Mouse (Mus musculus) gastrocnemius, adult 2 months (tissue): Measurements from ENCODE around the gene Fam19a3. TPM values are rescaled to one million over a fixed set of nuclear protein-coding genes. Genes with fewer than 3 reads are reported as not detected.
"Not testable (repeated sequence)": the region's sequence is repeated elsewhere in the genome, so short reads cannot be mapped to it uniquely, and the experiment has no call there.

Source experiments
- DNase-seq: peaks from one replicate; pipeline ENCODE4 v3.0.0; 2022
- H3K27ac ChIP-seq: fragments of 200-600 bp; 2 replicates; pipeline ENCODE4 v1.8.1; 2022; ENCODE audit warnings: mild to moderate bottlenecking
- H3K4me3 ChIP-seq: fragments of 200-600 bp; 2 replicates; pipeline ENCODE4 v1.8.1; 2022; ENCODE audit warnings: mild to moderate bottlenecking, moderate library complexity
- CTCF ChIP-seq: fragments of 200-600 bp; IDR thresholded peaks from 2 replicates; pipeline ENCODE4 v1.8.1; 2022; ENCODE audit warnings: antibody characterized with exemption, mild to moderate bottlenecking, moderate library complexity
- intact Hi-C: fragments of 180-260 bp; cut with DNase I; formaldehyde crosslinking; loops from one replicate; pipeline ENCODE4 v1.15.1; 2025
- long read RNA-seq, 2 experiments: library from polyadenylated mRNA; stranded (forward); transcript quantifications; one replicate each; pipeline ENCODE4 v2.0.0; 2021
- total RNA-seq, 2 experiments: library from RNA; stranded (reverse); gene quantifications; 2 replicates each; pipeline ENCODE4 v1.2.3; 2021

The Fam19a3 gene
- total RNA-seq = 1 to 10 TPM; 2.7 to 4.2 TPM
- long read RNA-seq, experiment 1, full-length matches to known transcripts = 1 of 4 reads
- long read RNA-seq, experiment 1, partial matches to known transcripts = 0 of 4 reads
- long read RNA-seq, experiment 1, other reads (novel, unspliced or antisense) = 3 of 4 reads
- long read RNA-seq, experiment 2 = 0 reads

GRCm38 (mm10) chr3:104781471-104781903 lies at the start of gene Fam19a3:
TSS of gene Fam19a3 (minus strand) at chr3:104781840.
- TF ChIP-seq CTCF = no peak
- peak; percentile 91 for DNase-seq
- intact Hi-C loops = loop anchor here (1.0 to 5.0 kb wide), 4 partner anchors 23 to 186 kb away; partner anchors contain the start of genes Capza1, Mov10 and St7l
- peak within 1 kb of the TSS; percentile 98 for H3K27ac ChIP-seq
- peak within 1 kb of the TSS; percentile 86 for H3K4me3 ChIP-seq

GRCm38 (mm10) chr3:104822413-104822812 lies 40.8 kb upstream of the Fam19a3 start:
- intact Hi-C loops = no loop called here
- no peak for DNase-seq
- Histone ChIP-seq H3K4me3 (no peak overlapping the region), H3K27ac (no peak overlapping the region)
- TF ChIP-seq CTCF = no peak

- no peak overlapping the region for H3K4me3 ChIP-seq
- H3K27ac ChIP-seq = no peak overlapping the region
- TF ChIP-seq CTCF = no peak
- no peak for DNase-seq
- intact Hi-C loops = no loop called here
Measured at GRCm38 (mm10) chr3:104820426-104820825, 38.8 kb upstream of the Fam19a3 start.

GRCm38 (mm10) chr3:104818749-104819134 lies 37.1 kb upstream of the Fam19a3 start:
- peak overlapping the region; percentile 83 for H3K27ac ChIP-seq
- H3K4me3 ChIP-seq = peak overlapping the region; percentile 96
- TF ChIP-seq CTCF = no peak
- intact Hi-C loops = loop anchor here (5.0 kb wide), 1 partner anchor 36 kb away; the partner anchor contains the start of genes Fam19a3 and Ppm1j
- DNase-seq = no peak

GRCm38 (mm10) chr3:104817991-104818748 lies 36.5 kb upstream of the Fam19a3 start, which contains the start of gene Mov10:
TSS of gene Mov10 (minus strand) at chr3:104818563.
- no peak for TF ChIP-seq CTCF
- DNase-seq = peak; percentile 76
- Histone ChIP-seq H3K4me3 (peak within 1 kb of the TSS; percentile 96), H3K27ac (peak within 1 kb of the TSS; percentile 83)
- intact Hi-C loops = loop anchor here (5.0 kb wide), 1 partner anchor 36 kb away; the partner anchor contains the start of genes Fam19a3 and Ppm1j

- Histone ChIP-seq H3K4me3 (peak overlapping the region; percentile 96), H3K27ac (peak overlapping the region; percentile 83)
- peak; percentile 68 for DNase-seq
- TF ChIP-seq CTCF = no peak
- intact Hi-C loops = loop anchor here (5.0 kb wide), 1 partner anchor 35 kb away; the partner anchor contains the start of genes Fam19a3 and Ppm1j
Measured at GRCm38 (mm10) chr3:104817481-104817990, 35.9 kb upstream of the Fam19a3 start.

GRCm38 (mm10) chr3:104816130-104816529 lies 34.5 kb upstream of the Fam19a3 start:
- H3K4me3 ChIP-seq = no peak overlapping the region
- intact Hi-C loops = loop anchor here (5.0 kb wide), 1 partner anchor 34 kb away; the partner anchor contains the start of genes Fam19a3 and Ppm1j
- no peak for TF ChIP-seq CTCF
- H3K27ac ChIP-seq = no peak overlapping the region
- no peak for DNase-seq

- DNase-seq = no peak
- intact Hi-C loops = loop anchor here (5.0 kb wide), 1 partner anchor 33 kb away; the partner anchor contains the start of genes Fam19a3 and Ppm1j
- Histone ChIP-seq H3K4me3 (no peak overlapping the region), H3K27ac (no peak overlapping the region)
- TF ChIP-seq CTCF = no peak
Measured at GRCm38 (mm10) chr3:104815346-104815745, 33.7 kb upstream of the Fam19a3 start.

- Histone ChIP-seq H3K4me3 (no peak overlapping the region), H3K27ac (no peak overlapping the region)
- DNase-seq = no peak
- no peak for TF ChIP-seq CTCF
- intact Hi-C loops = loop anchor here (5.0 kb wide), 1 partner anchor 32 kb away; the partner anchor contains the start of genes Fam19a3 and Ppm1j
Measured at GRCm38 (mm10) chr3:104814746-104815145, 33.1 kb upstream of the Fam19a3 start.

GRCm38 (mm10) chr3:104813227-104813626 lies 31.6 kb upstream of the Fam19a3 start:
- DNase-seq, H3K27ac ChIP-seq, intact Hi-C loops, H3K4me3 ChIP-seq: not testable (repeated sequence)

GRCm38 (mm10) chr3:104812254-104812653 lies 30.6 kb upstream of the Fam19a3 start:
- no peak for TF ChIP-seq CTCF
- intact Hi-C loops = no loop called here
- no peak for DNase-seq
- no peak overlapping the region for H3K4me3 ChIP-seq
- H3K27ac ChIP-seq = no peak overlapping the region

GRCm38 (mm10) chr3:104811752-104812151 lies 30.1 kb upstream of the Fam19a3 start:
- intact Hi-C loops = no loop called here
- TF ChIP-seq CTCF = no peak

GRCm38 (mm10) chr3:104805539-104805938 lies 23.9 kb upstream of the Fam19a3 start:
- TF ChIP-seq CTCF = no peak
- intact Hi-C loops = no loop called here
- Histone ChIP-seq H3K27ac (no peak overlapping the region), H3K4me3 (no peak overlapping the region)
- no peak for DNase-seq

More at GRCm38 (mm10) chr3:104811752-104812151, 30.1 kb upstream of the Fam19a3 start:
- no peak for DNase-seq
- Histone ChIP-seq H3K27ac (no peak overlapping the region), H3K4me3 (no peak overlapping the region)
